11 mouse cellular contexts compared by ENCODE assay signal in genomic region chr5:113206670-113207352, GRCm38 (mm10). TPM values are rescaled to one million over a fixed set of nuclear protein-coding genes. Genes with fewer than 3 reads are reported as not detected.
DNase-seq lines count a peak whose midpoint lies in the region; ATAC-seq and TF ChIP-seq lines count a peak whose summit lies in the region.
"Had no signal": no experiment of that assay in that cellular context is flagged by ENCODE, and none has a peak within 500 bp of the region (broad histone marks: within the 10 kb centered on the region; RNA-seq: fewer than 3 reads in every experiment).

No protein-coding gene starts in this region.

- no peaks in the 10 kb centered on the region for H3K9me3 ChIP-seq in intestine, embryonic 15.5 days
- H3K9me3 ChIP-seq in intestine, postnatal 0 days (ENCODE audit: control insufficient read depth) = no peaks in the 10 kb centered on the region
- no peaks in the 10 kb centered on the region for H3K9me3 ChIP-seq in midbrain, embryonic 11.5 days (ENCODE audit: control insufficient read depth, low read length)
- H3K9me3 ChIP-seq in midbrain, embryonic 14.5 days (ENCODE audit: control insufficient read depth, low read length) = no peaks in the 10 kb centered on the region
- 0 out of 2 replicates have a peak, but pooled peaks cover 4% of the 10 kb centered on the region for H3K9me3 ChIP-seq in heart, postnatal 0 days (replicated peaks; ENCODE audit: control insufficient read depth, low read length)
- no peaks in the 10 kb centered on the region for H3K9me3 ChIP-seq in stomach, embryonic 16.5 days (replicated peaks; ENCODE audit: control insufficient read depth, low read length)

- no peak for TF ChIP-seq EP300 in heart, postnatal 0 days (IDR thresholded peaks at IDR 0.05; ENCODE audit: low read depth)

- no peak overlapping the region for H3K4me3 ChIP-seq in intestine, embryonic 15.5 days (replicated peaks)
- no peak overlapping the region for H3K4me3 ChIP-seq in intestine, postnatal 0 days (ENCODE audit: low read depth, low read length)
- H3K4me3 ChIP-seq in midbrain, embryonic 11.5 days (ENCODE audit: low read depth, low read length) = no peak overlapping the region
- H3K4me3 ChIP-seq in midbrain, embryonic 14.5 days (replicated peaks; ENCODE audit: low read depth, low read length) = no peak overlapping the region
- H3K4me3 ChIP-seq in heart, postnatal 0 days (ENCODE audit: low read depth, low read length) = no peak overlapping the region
- no peak overlapping the region for H3K4me3 ChIP-seq in stomach, embryonic 16.5 days (replicated peaks; ENCODE audit: low read length)

- 38% methylated on average over 9 of the region's 9 CpGs for WGBS in intestine, embryonic 15.5 days
- 29% methylated on average over 9 of the region's 9 CpGs for WGBS in intestine, postnatal 0 days
- WGBS in midbrain, embryonic 11.5 days = 75% methylated on average over 9 of the region's 9 CpGs
- 73% methylated on average over 9 of the region's 9 CpGs for WGBS in midbrain, embryonic 14.5 days
- WGBS in heart, postnatal 0 days = 30% methylated on average over 9 of the region's 9 CpGs
- WGBS in stomach, embryonic 16.5 days = 40% methylated on average over 9 of the region's 9 CpGs

- peak; percentile 61 for DNase-seq in midbrain, embryonic 11.5 days (ENCODE audit: low spot score, missing footprints)
- no peak for DNase-seq in midbrain, embryonic 14.5 days
- no peak for DNase-seq in heart, postnatal 0 days (ENCODE audit: low spot score)
- no peak for DNase-seq in ovary, adult 18-20 months (ENCODE audit: low spot score)
- no peak for DNase-seq in right cerebral cortex, postnatal 4 days
- DNase-seq: thymus, adult 18-20 months had no signal

- no peaks in the 10 kb centered on the region for H3K27me3 ChIP-seq in intestine, embryonic 15.5 days (replicated peaks)
- no peaks in the 10 kb centered on the region for H3K27me3 ChIP-seq in intestine, postnatal 0 days (replicated peaks; ENCODE audit: control insufficient read depth, insufficient read depth, low read length)
- H3K27me3 ChIP-seq in midbrain, embryonic 11.5 days (ENCODE audit: control insufficient read depth, insufficient read depth, low read length) = no peaks in the 10 kb centered on the region
- no peaks in the 10 kb centered on the region for H3K27me3 ChIP-seq in midbrain, embryonic 14.5 days (ENCODE audit: control insufficient read depth, insufficient read depth, low read length)
- no peaks in the 10 kb centered on the region for H3K27me3 ChIP-seq in heart, postnatal 0 days (ENCODE audit: control insufficient read depth, insufficient read depth, low read length)
- H3K27me3 ChIP-seq in stomach, embryonic 16.5 days (ENCODE audit: control insufficient read depth, insufficient read depth, low read length) = no peaks in the 10 kb centered on the region

- H3K4me2 ChIP-seq in intestine, embryonic 15.5 days (replicated peaks) = no peak overlapping the region
- no peak overlapping the region for H3K4me2 ChIP-seq in intestine, postnatal 0 days (replicated peaks; ENCODE audit: low read depth)
- H3K4me2 ChIP-seq in midbrain, embryonic 11.5 days = no peak overlapping the region
- no peak overlapping the region for H3K4me2 ChIP-seq in midbrain, embryonic 14.5 days (ENCODE audit: low read length)
- H3K4me2 ChIP-seq in heart, postnatal 0 days (ENCODE audit: low read depth, low read length) = no peak overlapping the region
- no peak overlapping the region for H3K4me2 ChIP-seq in stomach, embryonic 16.5 days (ENCODE audit: low read depth, low read length)

- H3K9ac ChIP-seq in intestine, embryonic 15.5 days = no peak overlapping the region
- no peak overlapping the region for H3K9ac ChIP-seq in intestine, postnatal 0 days (ENCODE audit: low read depth, low read length)
- no peak overlapping the region for H3K9ac ChIP-seq in midbrain, embryonic 11.5 days (ENCODE audit: low read length)
- H3K9ac ChIP-seq in midbrain, embryonic 14.5 days (replicated peaks; ENCODE audit: low read length) = no peak overlapping the region
- no peak overlapping the region for H3K9ac ChIP-seq in heart, postnatal 0 days (replicated peaks; ENCODE audit: low read depth, low read length)
- H3K9ac ChIP-seq in stomach, embryonic 16.5 days (ENCODE audit: low read length) = 0 out of 2 replicates have a peak overlapping the region, but pooled peaks have one; percentile 15

- ATAC-seq in intestine, embryonic 15.5 days = no peak
- no peak for ATAC-seq in intestine, postnatal 0 days
- ATAC-seq in midbrain, embryonic 11.5 days (ENCODE audit: low FRiP score) = no peak
- ATAC-seq in midbrain, embryonic 14.5 days (ENCODE audit: low FRiP score, low TSS enrichment) = no peak
- ATAC-seq in heart, postnatal 0 days (ENCODE audit: insufficient read depth, low read depth) = no peak
- no peak for ATAC-seq in stomach, embryonic 16.5 days (ENCODE audit: insufficient read depth, low FRiP score)

- no peaks in the 10 kb centered on the region for H3K36me3 ChIP-seq in intestine, embryonic 15.5 days
- H3K36me3 ChIP-seq in intestine, postnatal 0 days (ENCODE audit: control insufficient read depth, insufficient read depth) = 0 out of 2 replicates have a peak, but pooled peaks cover 3% of the 10 kb centered on the region
- no peaks in the 10 kb centered on the region for H3K36me3 ChIP-seq in midbrain, embryonic 11.5 days (ENCODE audit: control insufficient read depth, insufficient read depth, low read length)
- H3K36me3 ChIP-seq in midbrain, embryonic 14.5 days (ENCODE audit: control insufficient read depth, insufficient read depth, low read length) = no peaks in the 10 kb centered on the region
- no peaks in the 10 kb centered on the region for H3K36me3 ChIP-seq in heart, postnatal 0 days (replicated peaks; ENCODE audit: control insufficient read depth, insufficient read depth, low read length)
- no peaks in the 10 kb centered on the region for H3K36me3 ChIP-seq in stomach, embryonic 16.5 days (ENCODE audit: control insufficient read depth, insufficient read depth, low read length)

- 0 out of 2 replicates have a peak overlapping the region, but pooled peaks have one; percentile 11 for H3K27ac ChIP-seq in intestine, embryonic 15.5 days
- H3K27ac ChIP-seq in intestine, postnatal 0 days (ENCODE audit: low read depth, low read length) = no peak overlapping the region
- H3K27ac ChIP-seq in midbrain, embryonic 11.5 days (ENCODE audit: low read depth, low read length) = no peak overlapping the region
- H3K27ac ChIP-seq in midbrain, embryonic 14.5 days (replicated peaks; ENCODE audit: low read depth, low read length) = no peak overlapping the region
- peak overlapping the region; percentile 92 for H3K27ac ChIP-seq in heart, postnatal 0 days (ENCODE audit: low read depth)
- H3K27ac ChIP-seq in stomach, embryonic 16.5 days (ENCODE audit: low read length) = peak overlapping the region; percentile 87; the same call in 1 of the 2 replicates

- H3K4me1 ChIP-seq in intestine, embryonic 15.5 days (replicated peaks) = peaks cover 33% of the 10 kb centered on the region
- no peaks in the 10 kb centered on the region; the same call in 1 of the 2 replicates for H3K4me1 ChIP-seq in intestine, postnatal 0 days (replicated peaks; ENCODE audit: control insufficient read depth, insufficient read depth, low read length)
- no peaks in the 10 kb centered on the region for H3K4me1 ChIP-seq in midbrain, embryonic 11.5 days (ENCODE audit: control insufficient read depth, insufficient read depth, low read length)
- H3K4me1 ChIP-seq in midbrain, embryonic 14.5 days (ENCODE audit: control insufficient read depth, insufficient read depth, low read length) = no peaks in the 10 kb centered on the region
- peaks cover 13% of the 10 kb centered on the region for H3K4me1 ChIP-seq in heart, postnatal 0 days (ENCODE audit: control insufficient read depth, insufficient read depth)
- peaks cover 40% of the 10 kb centered on the region for H3K4me1 ChIP-seq in stomach, embryonic 16.5 days (ENCODE audit: control insufficient read depth, insufficient read depth, low read length)

- TF ChIP-seq CTCF in intestine, postnatal 0 days (IDR thresholded peaks at IDR 0.05; ENCODE audit: low read depth) = no peak
- TF ChIP-seq CTCF in heart, postnatal 0 days (IDR thresholded peaks at IDR 0.05; ENCODE audit: low read depth) = no peak

RNA-seq across cellular contexts. Expression of gene 2900026A02Rik, which starts 14.2 kb away (rescaled TPM):
- polyA plus RNA-seq in intestine, embryonic 15.5 days (2015; fragmentation: Nextera tagmentation; extraction: Ambion mirVana) = 10.0 and 10.7 TPM in 2 replicates
- 8.0 and 10.4 TPM in 2 replicates for polyA plus RNA-seq in intestine, postnatal 0 days (2015; fragmentation: Nextera tagmentation; extraction: Ambion mirVana)
- polyA plus RNA-seq in midbrain, embryonic 11.5 days (2014; fragmentation: Nextera tagmentation; extraction: Ambion mirVana) = 0.98 and 1.2 TPM in 2 replicates
- polyA plus RNA-seq in midbrain, embryonic 14.5 days (2014; fragmentation: Nextera tagmentation; extraction: Ambion mirVana) = 1.6 and 2.1 TPM in 2 replicates
- total RNA-seq in heart, postnatal 0 days (2014; rRNA removed; ENCODE audit: low replicate concordance) = 17.0 and 18.9 TPM in 2 replicates
- 8.1 and 10.2 TPM in 2 replicates for polyA plus RNA-seq in heart, postnatal 0 days (2015; fragmentation: Nextera tagmentation; extraction: Ambion mirVana)
- 14.9 TPM in 2 replicates for polyA plus RNA-seq in stomach, embryonic 16.5 days (2015; fragmentation: Nextera tagmentation; extraction: Ambion mirVana)

RNA-seq across cellular contexts. Expression of gene Tmem211, which starts 19.9 kb away (rescaled TPM):
- polyA plus RNA-seq in intestine, embryonic 15.5 days (2015; fragmentation: Nextera tagmentation; extraction: Ambion mirVana) = not detected in 2 replicates
- not detected in 2 replicates for polyA plus RNA-seq in intestine, postnatal 0 days (2015; fragmentation: Nextera tagmentation; extraction: Ambion mirVana)
- 0.16 TPM in 1 of 2 replicates, not detected in the other for polyA plus RNA-seq in midbrain, embryonic 11.5 days (2014; fragmentation: Nextera tagmentation; extraction: Ambion mirVana)
- 0.15 TPM in 1 of 2 replicates, not detected in the other for polyA plus RNA-seq in midbrain, embryonic 14.5 days (2014; fragmentation: Nextera tagmentation; extraction: Ambion mirVana)
- not detected in 2 replicates for total RNA-seq in heart, postnatal 0 days (2014; rRNA removed; ENCODE audit: low replicate concordance)
- polyA plus RNA-seq in heart, postnatal 0 days (2015; fragmentation: Nextera tagmentation; extraction: Ambion mirVana) = not detected in 2 replicates
- polyA plus RNA-seq in stomach, embryonic 16.5 days (2015; fragmentation: Nextera tagmentation; extraction: Ambion mirVana) = 1.3 and 1.5 TPM in 2 replicates
- total RNA-seq: monocyte, adult 5-6 weeks had no signal
- polyA plus RNA-seq: hindbrain, embryonic 11.5 days had no signal

Comparison
In these comparisons a context has a peak if more than half of its experiments do, and no peak if none do; other contexts are left out.
1. H3K27ac ChIP-seq: peak in intestine, embryonic 15.5 days (single experiment), heart, postnatal 0 days (single experiment) and stomach, embryonic 16.5 days (single experiment); none in intestine, postnatal 0 days (single experiment), midbrain, embryonic 11.5 days (single experiment) and midbrain, embryonic 14.5 days (single experiment).